Mouse (Mus musculus) cortical plate, adult 2 months (tissue): Measurements from ENCODE around the gene Gm14137.

Experiments
- CTCF ChIP-seq: fragments of 200-500 bp; IDR thresholded peaks from 2 replicates; pipeline ENCODE4 v1.5.1; 2011; ENCODE audit warnings: mild to moderate bottlenecking, control low read depth, low read length; ENCODE audit not compliant: insufficient read depth; ENCODE audit errors: extremely low read depth
- POLR2A ChIP-seq: fragments of 200-500 bp; IDR thresholded peaks from 2 replicates; pipeline ENCODE4 v1.6.1; 2011; ENCODE audit warnings: mild to moderate bottlenecking, low read length, control low read depth; ENCODE audit not compliant: insufficient read depth; ENCODE audit errors: extremely low read depth

DNA sequence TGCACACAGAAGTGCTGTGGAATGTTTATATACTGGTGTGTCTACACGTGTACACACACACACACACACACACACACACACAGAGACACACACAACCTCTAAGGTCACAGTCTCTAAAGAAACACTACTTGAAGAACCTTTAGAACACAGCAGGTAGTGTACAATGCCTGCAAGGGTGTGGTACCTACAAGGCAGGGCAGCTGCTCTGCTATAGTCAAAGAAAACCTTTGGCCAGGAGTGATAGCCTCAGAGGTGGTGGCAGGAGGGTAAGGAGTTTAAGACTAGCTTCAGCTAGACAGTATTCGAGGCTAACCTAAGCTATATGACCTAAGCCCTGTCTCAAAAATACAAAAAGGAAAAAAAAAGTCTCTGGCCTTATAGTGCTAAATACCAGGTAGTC, 19.6 kb upstream of the Gm14137 start:
- TF ChIP-seq CTCF, result no peak
- TF ChIP-seq POLR2A, result no peak
